Mouse (Mus musculus) testis, adult 2 months (tissue): ENCODE results near the gene Fxyd7. TPM values are rescaled to one million over a fixed set of nuclear protein-coding genes. Genes with fewer than 3 reads are reported as not detected.
A peak's percentile ranks its signal among the peaks of the same experiment; 100 is the strongest.

ENCODE experiments used
- H3K27ac ChIP-seq: fragments of 200-500 bp; 2 replicates; pipeline ENCODE4 v1.5.1; 2012; ENCODE audit warnings: low read depth, low read length; ENCODE audit not compliant: control insufficient read depth, insufficient read depth
- H3K27me3 ChIP-seq: fragments of 200-500 bp; 2 replicates; pipeline ENCODE4 v1.6.1; 2012; ENCODE audit warnings: mild to moderate bottlenecking, low read length, moderate library complexity; ENCODE audit not compliant: control insufficient read depth, insufficient read depth
- H3K36me3 ChIP-seq: fragments of 200-500 bp; 2 replicates; pipeline ENCODE4 v1.6.1; 2012; ENCODE audit warnings: mild to moderate bottlenecking, low read length; ENCODE audit not compliant: control insufficient read depth, insufficient read depth
- H3K4me1 ChIP-seq: fragments of 200-500 bp; 2 replicates; pipeline ENCODE4 v1.6.1; 2012; ENCODE audit warnings: low read length; ENCODE audit not compliant: control insufficient read depth, insufficient read depth
- H3K4me3 ChIP-seq: fragments of 200-500 bp; 2 replicates; pipeline ENCODE4 v1.5.1; 2012; ENCODE audit warnings: low read depth, mild to moderate bottlenecking, low read length, moderate library complexity, mixed read lengths; ENCODE audit not compliant: control insufficient read depth
- CTCF ChIP-seq: fragments of 200-500 bp; IDR thresholded peaks from 2 replicates; pipeline ENCODE4 v1.5.1; 2012; ENCODE audit warnings: low read depth, mild to moderate bottlenecking, inconsistent platforms, low read length, moderate library complexity; ENCODE audit not compliant: control insufficient read depth, insufficient read depth, insufficient replicate concordance
- POLR2A ChIP-seq: fragments of 200-500 bp; IDR thresholded peaks from 2 replicates; pipeline ENCODE4 v1.6.1; 2012; ENCODE audit warnings: low read depth, mild to moderate bottlenecking, inconsistent platforms, low read length, moderate library complexity; ENCODE audit not compliant: control insufficient read depth
- polyA plus RNA-seq: library from polyadenylated mRNA; depleted of rRNA; stranded (reverse); fragments of >200 nt; gene quantifications from 2 replicates; pipeline ENCODE4 v1.2.3, GENCODE M21; 2012

Gene Fxyd7
- polyA plus RNA-seq, 1 experiment = 1.6 TPM

GRCm38 (mm10) chr7:31056448-31056847 is 5.2 kb upstream of the Fxyd7 start:
- no peak for TF ChIP-seq CTCF
- Histone ChIP-seq H3K4me3 (no peak overlapping the region), H3K27me3 (no peaks in the 10 kb centered on the region), H3K36me3 (no peaks in the 10 kb centered on the region), H3K4me1 (peaks cover 9% of the 10 kb centered on the region), H3K27ac (peak overlapping the region; percentile 63)

GRCm38 (mm10) chr7:31055883-31056282 is 4.6 kb upstream of the Fxyd7 start:
- H3K36me3 ChIP-seq = no peaks in the 10 kb centered on the region
- no peaks in the 10 kb centered on the region for H3K27me3 ChIP-seq
- no peak overlapping the region for H3K4me3 ChIP-seq
- H3K4me1 ChIP-seq = peaks cover 13% of the 10 kb centered on the region
- H3K27ac ChIP-seq = no peak overlapping the region
- TF ChIP-seq POLR2A = no peak
- TF ChIP-seq CTCF = no peak

GRCm38 (mm10) chr7:31055354-31055824 is 4.1 kb upstream of the Fxyd7 start:
- H3K4me3 ChIP-seq = peak overlapping the region; percentile 46
- H3K27ac ChIP-seq = peak overlapping the region; percentile 86
- no peak for TF ChIP-seq CTCF
- no peak for TF ChIP-seq POLR2A
- peaks cover 14% of the 10 kb centered on the region for H3K4me1 ChIP-seq
- no peaks in the 10 kb centered on the region for H3K36me3 ChIP-seq
- no peaks in the 10 kb centered on the region; the same call in 1 of the 2 replicates for H3K27me3 ChIP-seq

GRCm38 (mm10) chr7:31054661-31055320 is 3.5 kb upstream of the Fxyd7 start:
- H3K27ac ChIP-seq = peak overlapping the region; percentile 86

GRCm38 (mm10) chr7:31053882-31054447 is 2.7 kb upstream of the Fxyd7 start:
- Histone ChIP-seq H3K4me1 (peaks cover 11% of the 10 kb centered on the region), H3K27ac (peak overlapping the region; percentile 18), H3K36me3 (no peaks in the 10 kb centered on the region), H3K4me3 (peak overlapping the region; percentile 46), H3K27me3 (no peaks in the 10 kb centered on the region; the same call in 1 of the 2 replicates)
- TF ChIP-seq CTCF = no peak
- no peak for TF ChIP-seq POLR2A

More at GRCm38 (mm10) chr7:31054661-31055320, 3.5 kb upstream of the Fxyd7 start:
- Histone ChIP-seq H3K36me3 (no peaks in the 10 kb centered on the region), H3K27me3 (no peaks in the 10 kb centered on the region; the same call in 1 of the 2 replicates), H3K4me3 (peak overlapping the region; percentile 46), H3K4me1 (peaks cover 14% of the 10 kb centered on the region)
- no peak for TF ChIP-seq CTCF
- no peak for TF ChIP-seq POLR2A

- Histone ChIP-seq H3K36me3 (no peaks in the 10 kb centered on the region), H3K4me3 (peak overlapping the region; percentile 25), H3K4me1 (peaks cover 9% of the 10 kb centered on the region), H3K27ac (no peak overlapping the region), H3K27me3 (no peaks in the 10 kb centered on the region; the same call in 1 of the 2 replicates)
- no peak for TF ChIP-seq POLR2A
- no peak for TF ChIP-seq CTCF
Measured at GRCm38 (mm10) chr7:31052636-31053434, 1.6 kb upstream of the Fxyd7 start.

- Histone ChIP-seq H3K27ac (no peak overlapping the region), H3K4me1 (peaks cover 9% of the 10 kb centered on the region), H3K4me3 (no peak overlapping the region; the same call in 1 of the 2 replicates), H3K27me3 (no peaks in the 10 kb centered on the region; the same call in 1 of the 2 replicates), H3K36me3 (no peaks in the 10 kb centered on the region)
- TF ChIP-seq POLR2A (no peak), CTCF (no peak)
Measured at GRCm38 (mm10) chr7:31052251-31052635, 976 bp upstream of the Fxyd7 start.
